Mouse (Mus musculus) B cell, adult 2 months (primary cell): Measurements from ENCODE around the gene Hrg.
"Not testable (repeated sequence)": the region's sequence is repeated elsewhere in the genome, so short reads cannot be mapped to it uniquely, and the experiment has no call there.

Experiments
- DNase-seq, 2 experiments: peaks; one replicate each; pipeline ENCODE4 v3.0.0; 2022

The Hrg gene

GRCm38 (mm10) chr16:22962256-22962655 lies 11.4 kb downstream of the Hrg start:
- no peak for DNase-seq

DNA sequence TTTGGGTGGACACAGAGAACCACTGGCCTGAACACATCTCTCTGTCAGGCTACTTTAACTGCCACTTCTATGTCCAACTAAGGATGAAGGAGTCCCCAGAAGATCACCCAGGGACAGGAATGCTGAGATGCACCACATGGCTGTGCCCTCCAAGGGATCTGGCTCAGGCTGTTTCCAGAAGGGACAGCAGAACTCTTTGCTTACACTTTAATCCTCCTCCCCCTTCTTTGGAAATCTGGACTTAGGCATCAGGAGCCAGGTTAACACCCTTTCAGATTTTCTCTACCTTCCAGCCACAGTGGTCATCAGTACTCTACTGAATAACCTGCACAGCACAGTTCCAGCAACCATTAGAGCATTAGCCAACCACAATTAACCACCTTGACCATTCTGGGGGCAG lies 12.4 kb downstream of the Hrg start:
- DNase-seq, result no peak

- no peak for DNase-seq
Measured at GRCm38 (mm10) chr16:22967383-22968030, 16.6 kb downstream of the Hrg start.

GRCm38 (mm10) chr16:22996951-22997350 lies 46.1 kb downstream of the Hrg start:
- not testable (repeated sequence) for DNase-seq
